Mouse (Mus musculus): ENCODE results near the gene Lzic.

Gene Lzic

DNA sequence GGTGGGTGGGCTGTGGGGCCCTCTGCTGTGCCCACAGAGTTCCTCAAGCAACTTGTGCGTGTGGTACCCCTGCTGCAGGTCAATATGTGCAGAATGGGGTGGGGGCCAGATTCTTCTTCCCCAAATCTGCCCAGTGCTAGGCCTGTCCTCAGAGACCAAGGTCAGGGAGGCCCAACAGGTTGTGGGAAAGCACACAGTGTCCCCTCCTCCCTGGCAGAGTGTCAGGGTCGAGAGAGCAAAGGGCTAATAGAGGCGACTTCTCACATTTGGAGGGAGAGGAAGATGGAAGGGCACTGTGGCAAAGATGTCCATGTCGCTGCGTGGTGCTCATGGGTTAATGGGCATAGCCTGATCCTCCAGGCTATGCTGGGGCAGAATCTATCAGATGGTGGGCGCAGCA lies 40.8 kb downstream of the Lzic start:
- in situ Hi-C loops (cut with MboI, MseI) = loop anchor here (5.0 kb wide), 1 partner anchor 54 kb away; no protein-coding TSS in a partner anchor

DNA sequence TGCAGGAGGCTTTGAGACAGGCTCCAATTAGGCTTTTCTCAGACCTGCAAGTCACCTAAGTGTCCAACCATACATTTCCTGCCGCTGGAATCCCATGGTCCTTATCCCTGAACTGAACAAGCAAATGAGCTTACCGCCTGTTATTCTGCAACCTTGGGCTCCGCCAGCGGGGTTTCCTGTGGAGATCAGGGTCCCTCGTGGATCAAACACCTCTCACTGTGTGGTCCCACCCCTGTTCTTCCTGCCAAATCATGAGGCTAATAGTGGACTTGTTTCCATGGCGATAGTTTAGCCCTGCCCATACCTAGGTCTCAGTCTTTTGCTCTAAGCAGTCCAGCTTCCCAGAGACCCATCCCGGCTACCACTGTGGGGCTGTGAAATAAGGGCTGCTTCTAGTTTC lies 41.3 kb downstream of the Lzic start:
- in situ Hi-C loops (cut with MboI, MseI) = loop anchor here (5.0 kb wide), 1 partner anchor 54 kb away; no protein-coding TSS in a partner anchor

DNA sequence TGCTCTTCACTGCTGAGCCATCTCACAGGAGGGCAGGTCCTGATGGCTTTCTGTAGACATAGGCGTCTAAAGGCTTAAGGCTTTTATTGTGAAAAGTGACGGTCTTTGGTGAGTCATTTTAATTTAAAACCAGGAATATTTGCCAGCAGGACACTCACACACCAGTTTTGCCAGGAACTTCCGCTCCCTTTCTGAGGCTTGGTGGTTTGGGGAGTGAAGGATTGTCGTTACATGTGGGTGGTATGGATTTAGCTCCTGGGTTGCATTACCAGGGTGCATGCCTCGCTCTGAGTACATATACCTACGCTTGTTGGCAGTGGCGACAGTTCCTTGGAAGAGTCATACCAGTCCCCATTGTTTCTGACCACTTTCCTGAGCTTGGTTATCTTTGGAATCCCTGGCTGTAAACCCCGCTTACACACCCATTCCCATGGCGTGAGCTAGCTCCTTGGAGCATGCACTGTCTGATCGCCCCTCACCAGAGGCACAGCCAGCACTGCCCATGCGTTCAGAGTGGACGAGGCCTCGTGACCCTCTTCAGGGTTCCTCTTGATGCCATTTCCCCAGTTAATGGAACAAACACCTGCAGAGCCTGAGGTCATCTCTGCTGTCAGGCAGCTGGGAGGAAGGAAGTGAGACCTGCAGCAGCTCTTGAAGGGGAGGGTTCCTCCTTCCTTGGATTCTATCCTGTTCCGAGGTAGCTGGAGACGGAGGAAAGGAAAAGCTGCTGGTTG lies 42.8 kb downstream of the Lzic start:
- in situ Hi-C loops (cut with MboI, MseI) = loop anchor here (5.0 kb wide), 1 partner anchor 55 kb away; no protein-coding TSS in a partner anchor

DNA sequence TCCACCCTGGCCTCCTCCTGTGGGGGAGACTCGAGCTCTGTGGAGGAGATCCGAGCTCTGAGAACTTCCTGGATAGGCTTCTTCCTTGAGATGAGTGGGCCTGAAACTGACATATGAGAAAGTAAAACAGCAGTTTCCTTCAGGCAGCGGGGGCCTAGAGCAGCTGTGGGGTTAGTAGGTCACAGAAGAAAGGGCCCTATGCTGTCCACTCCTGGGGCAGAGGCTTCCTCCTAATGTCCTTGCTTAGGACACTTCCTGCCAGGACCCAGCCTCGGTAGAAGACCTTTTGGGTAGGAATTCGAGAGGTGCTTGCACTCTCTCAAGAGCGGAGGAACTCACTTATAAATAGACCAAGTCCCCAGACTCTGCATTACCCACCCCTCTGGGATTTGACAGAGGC lies 44.7 kb downstream of the Lzic start:
- in situ Hi-C loops (cut with MboI, MseI) = loop anchor here (5.0 kb wide), 1 partner anchor 57 kb away; no protein-coding TSS in a partner anchor

DNA sequence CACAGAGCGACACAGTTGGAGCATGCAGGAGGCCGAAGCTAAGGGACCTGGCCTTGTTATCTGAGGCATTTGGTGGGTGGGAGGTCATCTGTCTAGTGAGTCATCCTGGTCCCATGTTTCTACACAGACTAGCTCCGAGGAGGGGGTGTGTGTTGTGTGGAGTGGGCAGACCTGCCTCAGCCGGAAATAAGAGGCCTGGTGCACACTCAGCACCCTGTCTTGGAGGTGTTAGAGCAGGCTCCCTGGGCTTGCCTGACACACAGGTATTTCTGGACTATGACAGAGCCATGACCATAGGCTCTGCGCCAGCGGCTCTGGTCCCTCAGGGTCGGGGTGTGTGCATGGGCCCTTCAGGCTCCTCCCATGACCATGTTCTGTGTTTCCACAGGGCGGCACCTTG lies 54.4 kb downstream of the Lzic start:
- in situ Hi-C loops (cut with MboI, MseI) = no loop called here

DNA sequence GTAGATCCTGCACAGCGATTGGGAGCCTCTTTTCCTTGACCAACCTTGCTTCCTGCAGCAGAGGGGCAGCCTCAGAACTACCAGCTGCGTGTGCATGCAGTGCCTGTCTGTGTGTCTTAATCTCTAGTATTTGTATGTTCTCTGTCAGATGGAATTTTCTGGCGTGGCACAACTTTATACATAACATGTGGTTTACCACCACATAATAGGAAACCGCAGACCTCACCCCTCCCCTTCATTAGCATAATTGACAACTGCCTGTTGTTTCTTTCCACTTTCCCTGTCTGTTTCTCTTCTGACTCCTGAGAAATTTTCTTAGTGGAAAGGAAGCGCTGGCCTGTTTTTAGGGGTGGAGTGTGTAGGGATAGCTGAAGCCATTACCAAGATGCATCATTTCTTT lies 56.9 kb downstream of the Lzic start:
- in situ Hi-C loops (cut with MboI, MseI) = no loop called here

DNA sequence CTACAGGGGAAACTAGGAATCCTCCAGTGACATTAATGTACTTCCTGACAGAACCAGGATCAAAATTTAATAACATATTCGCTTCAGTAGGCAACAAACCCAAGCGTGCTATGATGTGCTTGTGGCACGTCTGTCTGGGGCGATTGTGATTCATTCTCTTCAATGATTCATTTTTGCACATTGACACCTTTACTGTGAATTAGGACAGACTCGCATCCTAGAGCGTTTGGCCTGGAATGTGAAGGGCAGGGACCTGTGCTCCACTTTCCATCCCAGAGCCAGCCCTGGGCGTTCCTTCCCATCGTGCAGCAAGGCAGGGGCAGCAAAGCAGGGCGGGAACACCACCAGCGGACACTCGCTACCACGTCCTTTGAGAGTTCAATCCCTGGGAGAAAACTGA lies 57.4 kb downstream of the Lzic start:
- in situ Hi-C loops (cut with MboI, MseI) = no loop called here

DNA sequence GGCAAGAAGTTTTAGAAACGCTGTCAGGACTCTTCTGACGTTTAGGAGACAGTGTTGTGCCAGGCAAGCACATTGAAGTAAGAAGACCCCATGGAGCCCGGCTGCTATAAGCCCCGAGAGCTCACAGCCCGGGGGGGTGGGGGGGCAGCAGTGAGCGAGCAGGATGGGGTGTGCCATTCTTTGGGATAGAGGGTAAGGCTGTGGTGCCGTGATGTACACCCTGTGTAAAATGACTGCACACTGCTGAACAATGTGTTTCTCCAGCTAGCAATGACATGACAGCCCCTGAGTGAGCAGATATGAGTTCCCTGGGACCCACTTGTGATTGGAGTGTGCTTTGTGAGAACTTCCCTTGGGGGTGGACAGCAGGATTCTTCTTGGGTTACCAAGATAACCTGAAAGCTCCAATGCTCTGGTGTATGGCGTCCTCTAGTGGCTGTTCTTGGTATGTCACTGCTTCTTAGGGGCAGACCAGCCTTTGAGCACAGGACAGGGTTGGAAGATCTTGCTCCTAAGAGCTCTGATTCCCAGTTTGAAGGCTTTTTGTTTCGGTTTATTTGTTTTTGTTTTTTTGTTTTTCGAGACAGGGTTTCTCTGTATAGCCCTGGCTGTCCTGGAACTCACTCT lies 58.0 kb downstream of the Lzic start:
- in situ Hi-C loops (cut with MboI, MseI) = no loop called here

DNA sequence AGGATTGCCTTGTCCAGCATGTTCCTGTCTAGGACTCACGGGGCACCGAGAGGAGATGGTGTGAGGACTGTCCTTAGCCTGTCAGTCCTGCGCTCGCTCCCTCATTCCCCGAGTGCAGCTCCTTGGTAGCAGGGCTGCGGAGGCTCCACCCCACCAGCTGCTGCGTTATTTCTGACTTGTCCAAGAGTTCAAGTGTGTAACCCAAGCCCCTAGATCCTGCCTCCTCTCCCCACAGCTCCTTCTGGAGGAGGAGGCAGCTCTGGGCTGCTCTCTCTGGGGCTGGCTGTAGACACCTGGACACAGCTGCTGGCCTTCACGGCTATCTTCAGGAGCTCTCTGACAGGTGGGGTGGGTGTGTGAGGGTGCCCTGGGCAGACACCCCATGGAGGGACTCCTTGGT lies 59.9 kb downstream of the Lzic start:
- in situ Hi-C loops (cut with MboI, MseI) = loop anchor here (5.0 kb wide), 1 partner anchor 403 kb away; no protein-coding TSS in a partner anchor
